8 mouse cellular contexts compared by ENCODE assay signal in genomic region chr5:34636481-34637287, GRCm38 (mm10). TPM values are rescaled to one million over a fixed set of nuclear protein-coding genes. Genes with fewer than 3 reads are reported as not detected.
DNase-seq lines count a peak whose midpoint lies in the region; ATAC-seq and TF ChIP-seq lines count a peak whose summit lies in the region.

Gene Mfsd10 (minus strand): TSS chr5:34637212.

- H3ac ChIP-seq in myocyte (ENCODE audit: control insufficient read depth, insufficient read length): peak within 1 kb of the TSS; percentile 68

- WGBS in kidney, embryonic 15.5 days: under 1% methylated on average over 48 of the region's 48 CpGs

- H3K27me3 ChIP-seq in kidney, embryonic 15.5 days: no peaks in the 10 kb centered on the region
- H3K27me3 ChIP-seq in myocyte (ENCODE audit: control insufficient read depth, insufficient read depth, insufficient read length): no peaks in the 10 kb centered on the region
- no peaks in the 10 kb centered on the region for H3K27me3 ChIP-seq in splenic B cell, adult 2 months (ENCODE audit: control insufficient read depth, insufficient read depth, low read length, poor library complexity, severe bottlenecking)

- TF ChIP-seq POLR2A in bone marrow macrophage, adult 2 months (IDR thresholded peaks at IDR 0.05; ENCODE audit: borderline replicate concordance, low read depth, low read length): no peak
- peak; percentile 97 for TF ChIP-seq POLR2A in embryonic fibroblast, embryonic 13.5 days (IDR thresholded peaks at IDR 0.05; ENCODE audit: low read depth, low read length)
- peak; percentile 92 for TF ChIP-seq POLR2A in myocyte (IDR thresholded peaks at IDR 0.05; ENCODE audit: insufficient read length, low read depth)

- H3K36me3 ChIP-seq in kidney, embryonic 15.5 days: peaks cover 81% of the 10 kb centered on the region
- H3K36me3 ChIP-seq in myocyte (ENCODE audit: control insufficient read depth, insufficient read depth): peaks cover 17% of the 10 kb centered on the region
- peaks cover 2% of the 10 kb centered on the region; the same call in 1 of the 2 replicates for H3K36me3 ChIP-seq in splenic B cell, adult 2 months (ENCODE audit: control insufficient read depth, insufficient read depth, low read length, poor library complexity, severe bottlenecking)

- H3K79me2 ChIP-seq in myocyte (ENCODE audit: control insufficient read depth, insufficient read depth): no peaks in the 10 kb centered on the region

- peak within 1 kb of the TSS; percentile 70 for H3K9ac ChIP-seq in kidney, embryonic 15.5 days

- H3K4me1 ChIP-seq in bone marrow macrophage, adult 2 months (ENCODE audit: control insufficient read depth, insufficient read depth, low read length): peaks cover 29% of the 10 kb centered on the region
- no peaks in the 10 kb centered on the region for H3K4me1 ChIP-seq in embryonic fibroblast, embryonic 13.5 days (ENCODE audit: control insufficient read depth, insufficient read depth, low read length)
- peaks cover 28% of the 10 kb centered on the region for H3K4me1 ChIP-seq in kidney, embryonic 15.5 days

- H3K9me3 ChIP-seq in kidney, embryonic 15.5 days (replicated peaks): no peaks in the 10 kb centered on the region

- H3K4me3 ChIP-seq in bone marrow macrophage, adult 2 months (ENCODE audit: insufficient read depth, low read length): peak within 1 kb of the TSS; percentile 88
- H3K4me3 ChIP-seq in embryonic fibroblast, embryonic 13.5 days (ENCODE audit: insufficient read depth, low read length): peak within 1 kb of the TSS; percentile 54
- peak within 1 kb of the TSS; percentile 52 for H3K4me3 ChIP-seq in kidney, embryonic 15.5 days (replicated peaks)
- H3K4me3 ChIP-seq in myocyte: peak within 1 kb of the TSS; percentile 63

- peak; percentile 71 for TF ChIP-seq CTCF in bone marrow macrophage, adult 2 months (IDR thresholded peaks at IDR 0.05; ENCODE audit: low read depth, low read length)
- peak; percentile 60; the same call in 1 of the 2 replicates for TF ChIP-seq CTCF in embryonic fibroblast, embryonic 13.5 days (IDR thresholded peaks at IDR 0.05; ENCODE audit: borderline replicate concordance, insufficient read depth, low read length)

- peak within 1 kb of the TSS; percentile 94 for H3K4me2 ChIP-seq in kidney, embryonic 15.5 days
- peak within 1 kb of the TSS; percentile 84 for H3K4me2 ChIP-seq in myocyte (ENCODE audit: low read depth)

- DNase-seq in A20 (ENCODE audit: low read depth, low spot score): peak; percentile 85
- DNase-seq in heart, adult 9 months (ENCODE audit: low spot score in 2 of 2): peak; percentile 77 to 80
- DNase-seq in liver: peak; percentile 90
- DNase-seq in splenic B cell, adult 2 months (ENCODE audit: low read depth, low spot score): peak; percentile 73

- peak within 1 kb of the TSS; percentile 73 for H3K27ac ChIP-seq in bone marrow macrophage, adult 2 months (ENCODE audit: insufficient read depth, low read depth, low read length)
- H3K27ac ChIP-seq in embryonic fibroblast, embryonic 13.5 days (ENCODE audit: insufficient read depth, low read length): peak within 1 kb of the TSS; percentile 74
- H3K27ac ChIP-seq in kidney, embryonic 15.5 days: peak within 1 kb of the TSS; percentile 92

- peak; percentile 92 for ATAC-seq in kidney, embryonic 15.5 days (replicated peaks; ENCODE audit: low FRiP score)

TF ChIP-seq in myocyte, 11 proteins besides CTCF, POLR2A, EP300 and RAD21:
- TF ChIP-seq TCF12 (IDR thresholded peaks at IDR 0.05; ENCODE audit: insufficient read depth, poor library complexity, severe bottlenecking) (no peak), E2F4 (IDR thresholded peaks at IDR 0.05; ENCODE audit: insufficient read depth) (peak; percentile 74), MYOD1 (IDR thresholded peaks at IDR 0.05; ENCODE audit: control insufficient read depth in 1 of 3, insufficient read length in 2 of 3, low read depth in 2 of 3) (peak in 1 of 3 experiments; percentile 17), TCF3 (IDR thresholded peaks at IDR 0.05; ENCODE audit: insufficient read length, low read depth) (no peak), REST (IDR thresholded peaks at IDR 0.05; ENCODE audit: insufficient read depth, insufficient read length) (no peak), USF1 (IDR thresholded peaks at IDR 0.05; ENCODE audit: low read depth) (no peak), MYOG (IDR thresholded peaks at IDR 0.05; ENCODE audit: control insufficient read depth in 1 of 3, insufficient read depth in 1 of 3, insufficient read length in 2 of 3, low read depth in 2 of 3) (no peak), POLR2AphosphoS2 (IDR thresholded peaks at IDR 0.05; ENCODE audit: insufficient read length, low read depth) (peak; percentile 91)

RNA-seq across cellular contexts. Expression of gene Mfsd10, which starts in this region (rescaled TPM):
- polyA plus RNA-seq in bone marrow macrophage, adult 2 months (2012; ENCODE audit: insufficient read depth, insufficient read length, missing spikeins): 34.6 and 47.4 TPM in 2 replicates
- 62.3 and 62.6 TPM in 2 replicates for polyA plus RNA-seq in embryonic fibroblast, embryonic 13.5 days (2011; ENCODE audit: insufficient read length, low read depth, missing spikeins)
- 118 and 132 TPM in 2 replicates for polyA plus RNA-seq in kidney, embryonic 15.5 days (2015; fragmentation: Nextera tagmentation; extraction: Ambion mirVana)
- 41.0 TPM for polyA plus RNA-seq in myocyte (2012; fragmentation: generic; extraction: Trizol)

Comparison
In these comparisons a context has a peak if more than half of its experiments do, and no peak if none do; other contexts are left out.
1. Peak in every context shown above with its lines: DNase-seq, ATAC-seq, H3K4me3 ChIP-seq and H3K27ac ChIP-seq.